Mouse (Mus musculus): Measurements from ENCODE around the gene Tcl1b2. TPM values are rescaled to one million over a fixed set of nuclear protein-coding genes. Genes with fewer than 3 reads are reported as not detected.
"Not testable (repeated sequence)": the region's sequence is repeated elsewhere in the genome, so short reads cannot be mapped to it uniquely, and the experiment has no call there.

Gene Tcl1b2
- polyA plus RNA-seq, 1 experiment from 2014 or later = not detected

GRCm38 (mm10) chr12:105181040-105181644, 35.3 kb downstream of the Tcl1b2 start:
- H3K4me2 ChIP-seq (replicated peaks); H3K9ac ChIP-seq (replicated peaks); H3K36me3 ChIP-seq; H3K9me3 ChIP-seq; H3K4me3 ChIP-seq; H3K27me3 ChIP-seq; H3K27ac ChIP-seq (replicated peaks); ATAC-seq (replicated peaks); H3K4me1 ChIP-seq: not testable (repeated sequence)
- 80% methylated on average over 4 of the region's 4 CpGs for WGBS

GRCm38 (mm10) chr12:105188980-105189379, 43.2 kb downstream of the Tcl1b2 start:
- H3K27ac ChIP-seq (replicated peaks); H3K4me2 ChIP-seq (replicated peaks); H3K9ac ChIP-seq (replicated peaks); H3K4me1 ChIP-seq; H3K27me3 ChIP-seq; H3K4me3 ChIP-seq; H3K9me3 ChIP-seq; ATAC-seq (replicated peaks); H3K36me3 ChIP-seq: not testable (repeated sequence)
- 62% methylated on average over 2 of the region's 2 CpGs for WGBS

GRCm38 (mm10) chr12:105190743-105191142, 44.9 kb downstream of the Tcl1b2 start, which contains the start of gene Tcl1b3:
Tcl1b3 (plus strand) TSS chr12:105191043.
- not testable (repeated sequence) for H3K4me3 ChIP-seq; H3K27ac ChIP-seq (replicated peaks); H3K27me3 ChIP-seq; H3K36me3 ChIP-seq; ATAC-seq (replicated peaks); H3K9ac ChIP-seq (replicated peaks); H3K9me3 ChIP-seq; H3K4me1 ChIP-seq; H3K4me2 ChIP-seq (replicated peaks)
- 95% methylated on average over 6 of the region's 6 CpGs for WGBS

- H3K36me3 ChIP-seq; H3K9ac ChIP-seq (replicated peaks); H3K27me3 ChIP-seq; H3K27ac ChIP-seq (replicated peaks); ATAC-seq (replicated peaks); H3K4me1 ChIP-seq; H3K9me3 ChIP-seq; H3K4me2 ChIP-seq (replicated peaks); H3K4me3 ChIP-seq: not testable (repeated sequence)
- 15% methylated on average over 7 of the region's 7 CpGs for WGBS
Observed at GRCm38 (mm10) chr12:105199684-105200497, 54.1 kb downstream of the Tcl1b2 start.

- not testable (repeated sequence) for H3K4me3 ChIP-seq; H3K9me3 ChIP-seq; H3K36me3 ChIP-seq; H3K9ac ChIP-seq (replicated peaks); H3K4me2 ChIP-seq (replicated peaks); H3K4me1 ChIP-seq; H3K27ac ChIP-seq (replicated peaks); H3K27me3 ChIP-seq; ATAC-seq (replicated peaks)
- 96% methylated on average over 1 of the region's 1 CpGs for WGBS
Observed at GRCm38 (mm10) chr12:105201657-105202056, 55.8 kb downstream of the Tcl1b2 start, which contains the start of gene Tcl1b4. Tcl1b4 (plus strand) TSS chr12:105201957.

Other genes starting within 250 kb of the Tcl1b2 start
- 0.11 TPM in 1 of 2 replicates, not detected in the other for gene Syne3, start 136.2 kb upstream of the Tcl1b2 start, polyA plus RNA-seq (2015; fragmentation: Nextera tagmentation; extraction: Ambion mirVana)
- gene Glrx5, start 113.3 kb upstream of the Tcl1b2 start, polyA plus RNA-seq (2015; fragmentation: Nextera tagmentation; extraction: Ambion mirVana) = 145 and 149 TPM in 2 replicates
- gene Tcl1b1, start 13.7 kb downstream of the Tcl1b2 start, polyA plus RNA-seq (2015; fragmentation: Nextera tagmentation; extraction: Ambion mirVana) = not detected in 2 replicates
- gene Tcl1b5, start 30.3 kb downstream of the Tcl1b2 start, polyA plus RNA-seq (2015; fragmentation: Nextera tagmentation; extraction: Ambion mirVana) = not detected in 2 replicates
- not detected in 2 replicates for gene Tcl1b3, start 45.0 kb downstream of the Tcl1b2 start, polyA plus RNA-seq (2015; fragmentation: Nextera tagmentation; extraction: Ambion mirVana)
- gene Tcl1b4, start 55.9 kb downstream of the Tcl1b2 start, polyA plus RNA-seq (2015; fragmentation: Nextera tagmentation; extraction: Ambion mirVana) = not detected in 2 replicates
- not detected in 2 replicates for gene Tcl1, start 76.8 kb downstream of the Tcl1b2 start, polyA plus RNA-seq (2015; fragmentation: Nextera tagmentation; extraction: Ambion mirVana)
- gene Tunar, start 187.9 kb downstream of the Tcl1b2 start, polyA plus RNA-seq (2015; fragmentation: Nextera tagmentation; extraction: Ambion mirVana) = 5.0 and 5.4 TPM in 2 replicates

Data from forebrain, embryonic 15.5 days (tissue).